Mouse (Mus musculus) intestine, postnatal 0 days (tissue): ENCODE data around the gene Elavl1. TPM values are rescaled to one million over a fixed set of nuclear protein-coding genes. Genes with fewer than 3 reads are reported as not detected.

Experiments used
- ATAC-seq: fragments of 200-750 bp; cut with Nextera tagmentation; 2 replicates; pipeline ENCODE4 v1.8.0; 2017; ENCODE audit warnings: mild to moderate bottlenecking, moderate TSS enrichment, moderate library complexity
- H3K27ac ChIP-seq: fragments of 300-500 bp; sonication (generic); 2 replicates; pipeline ENCODE4 v1.5.1; 2014; ENCODE audit warnings: mild to moderate bottlenecking, low read depth, low read length, moderate library complexity
- H3K27me3 ChIP-seq: fragments of 300-500 bp; sonication (generic); replicated peaks from 2 replicates; pipeline ENCODE4 v1.6.1; 2014; ENCODE audit warnings: low read length, mixed read lengths; ENCODE audit not compliant: control insufficient read depth, insufficient read depth
- H3K36me3 ChIP-seq: fragments of 300-500 bp; sonication (generic); 2 replicates; pipeline ENCODE4 v1.6.1; 2014; ENCODE audit warnings: mild to moderate bottlenecking, moderate library complexity; ENCODE audit not compliant: control insufficient read depth, insufficient read depth
- H3K4me1 ChIP-seq: fragments of 300-500 bp; sonication (generic); replicated peaks from 2 replicates; pipeline ENCODE4 v1.6.1; 2014; ENCODE audit warnings: antibody characterized with exemption, low read length, mixed read lengths; ENCODE audit not compliant: control insufficient read depth, insufficient read depth
- H3K4me2 ChIP-seq: fragments of 300-500 bp; sonication (generic); replicated peaks from 2 replicates; pipeline ENCODE4 v1.6.1; 2014; ENCODE audit warnings: low read depth, mild to moderate bottlenecking, moderate library complexity
- H3K4me3 ChIP-seq: fragments of 300-500 bp; sonication (generic); 2 replicates; pipeline ENCODE4 v1.5.1; 2014; ENCODE audit warnings: low read depth, low read length
- H3K9ac ChIP-seq: fragments of 300-500 bp; sonication (generic); 2 replicates; pipeline ENCODE4 v1.6.1; 2014; ENCODE audit warnings: mild to moderate bottlenecking, low read depth, low read length
- H3K9me3 ChIP-seq: fragments of 300-500 bp; sonication (generic); 2 replicates; pipeline ENCODE4 v1.6.1; 2016; ENCODE audit warnings: mixed run types; ENCODE audit not compliant: control insufficient read depth
- CTCF ChIP-seq: sonication (generic); IDR thresholded peaks from 2 replicates; pipeline ENCODE4 v1.5.1; 2016; ENCODE audit warnings: low read depth, mild to moderate bottlenecking, control low read depth, antibody characterized with exemption, moderate library complexity
- WGBS: fragments of 180-500 bp; shearing (Covaris S2); extraction: QIAGEN DNeasy Blood & Tissue Kit; methylation state at CpG from one replicate; pipeline ENCODE4 v1.1.7; 2014; 5-methylcytosine and 5-hydroxymethylcytosine counted together
- polyA plus RNA-seq: library from polyadenylated mRNA; unstranded; fragments of >200 nt; fragmentation: Nextera tagmentation; extraction: Ambion mirVana; gene quantifications from 2 replicates; pipeline ENCODE4 v1.2.1, GENCODE M21; 2015

The Elavl1 gene
- polyA plus RNA-seq, 1 experiment from 2014 or later: 64.8 TPM

- TF ChIP-seq CTCF: no peak
- peak within 1 kb of the TSS; percentile 92 for H3K4me3 ChIP-seq
- H3K36me3 ChIP-seq: peaks cover 22% of the 10 kb centered on the region
- under 1% methylated on average over 69 of the region's 69 CpGs for WGBS
- peak within 1 kb of the TSS; percentile 90 for H3K4me2 ChIP-seq
- no peaks in the 10 kb centered on the region for H3K9me3 ChIP-seq
- peak within 1 kb of the TSS; percentile 71 for H3K27ac ChIP-seq
- ATAC-seq: peak; percentile 93
- no peaks in the 10 kb centered on the region for H3K27me3 ChIP-seq
- H3K9ac ChIP-seq: peak within 1 kb of the TSS; percentile 59
- H3K4me1 ChIP-seq: no peaks in the 10 kb centered on the region
Observed at GRCm38 (mm10) chr8:4252934-4253841, 72.0 kb downstream of the Elavl1 start, which contains the start of gene Snapc2. Gene Snapc2 (plus strand): TSS chr8:4253080.

- no peaks in the 10 kb centered on the region for H3K27me3 ChIP-seq
- no peaks in the 10 kb centered on the region for H3K9me3 ChIP-seq
- peak overlapping the region; percentile 47 for H3K27ac ChIP-seq
- 0 out of 2 replicates have a peak overlapping the region, but pooled peaks have one; percentile 59 for H3K9ac ChIP-seq
- peak overlapping the region; percentile 90 for H3K4me2 ChIP-seq
- peaks cover 31% of the 10 kb centered on the region for H3K36me3 ChIP-seq
- peak overlapping the region; percentile 92 for H3K4me3 ChIP-seq
- no peak for TF ChIP-seq CTCF
- ATAC-seq: no peak
- WGBS: 34% methylated on average over 8 of the region's 8 CpGs
- H3K4me1 ChIP-seq: no peaks in the 10 kb centered on the region
Observed at GRCm38 (mm10) chr8:4252116-4252760, 73.0 kb downstream of the Elavl1 start.

GRCm38 (mm10) chr8:4250306-4250970, 74.8 kb downstream of the Elavl1 start:
- Histone ChIP-seq H3K36me3 (peaks cover 41% of the 10 kb centered on the region), H3K9me3 (no peaks in the 10 kb centered on the region), H3K4me2 (no peak overlapping the region), H3K27me3 (no peaks in the 10 kb centered on the region), H3K4me1 (no peaks in the 10 kb centered on the region), H3K27ac (no peak overlapping the region), H3K9ac (no peak overlapping the region), H3K4me3 (no peak overlapping the region)
- ATAC-seq: peak; percentile 20
- WGBS: 42% methylated on average over 26 of the region's 26 CpGs
- TF ChIP-seq CTCF: peak; percentile 91

- H3K4me1 ChIP-seq: no peaks in the 10 kb centered on the region
- WGBS: 39% methylated on average over 28 of the region's 29 CpGs
- H3K4me2 ChIP-seq: no peak overlapping the region
- no peaks in the 10 kb centered on the region for H3K27me3 ChIP-seq
- no peak overlapping the region for H3K4me3 ChIP-seq
- no peaks in the 10 kb centered on the region for H3K9me3 ChIP-seq
- H3K9ac ChIP-seq: no peak overlapping the region
- no peak for TF ChIP-seq CTCF
- H3K27ac ChIP-seq: no peak overlapping the region
- peaks cover 43% of the 10 kb centered on the region for H3K36me3 ChIP-seq
- ATAC-seq: no peak
Observed at GRCm38 (mm10) chr8:4249213-4249612, 76.0 kb downstream of the Elavl1 start.

GRCm38 (mm10) chr8:4247951-4248540, 77.2 kb downstream of the Elavl1 start, which contains the start of gene Tgfbr3l:
Gene Tgfbr3l (plus strand): TSS chr8:4248214.
- Histone ChIP-seq H3K27ac (no peak within 1 kb of the TSS; the same call in 1 of the 2 replicates), H3K4me2 (no peak within 1 kb of the TSS), H3K4me1 (no peaks in the 10 kb centered on the region), H3K27me3 (no peaks in the 10 kb centered on the region), H3K9ac (no peak within 1 kb of the TSS), H3K9me3 (no peaks in the 10 kb centered on the region), H3K4me3 (no peak within 1 kb of the TSS), H3K36me3 (peaks cover 54% of the 10 kb centered on the region)
- ATAC-seq: no peak
- WGBS: 81% methylated on average over 15 of the region's 15 CpGs
- TF ChIP-seq CTCF: no peak
